8 mouse cellular contexts compared by ENCODE assay signal in the genomic region with DNA sequence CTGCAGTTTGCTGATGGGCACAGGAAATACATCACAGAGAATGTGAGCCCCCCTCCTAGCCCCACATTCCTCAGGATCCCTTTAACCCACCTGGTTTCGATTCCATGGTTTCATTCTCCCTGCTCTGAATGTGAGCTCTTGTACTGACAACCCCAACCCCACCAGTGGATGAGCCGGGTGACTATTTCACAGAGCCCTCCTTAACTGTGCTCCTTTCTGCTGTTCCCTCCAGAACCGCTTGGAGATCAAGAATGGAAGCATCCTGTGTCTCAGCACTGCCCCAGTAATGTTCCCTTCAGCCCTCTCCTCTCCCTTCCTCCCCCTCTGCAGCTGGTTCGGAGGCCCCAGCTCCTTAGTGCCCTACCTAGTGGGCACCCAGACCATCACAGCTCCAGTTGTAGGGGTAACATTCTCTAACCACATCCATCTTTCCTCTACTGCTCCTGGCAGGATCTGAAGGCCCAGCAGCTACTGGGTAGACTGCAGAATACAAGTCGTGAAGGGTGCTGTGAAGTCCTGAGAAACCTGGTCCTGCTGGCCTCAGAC. TPM values are rescaled to one million over a fixed set of nuclear protein-coding genes. Genes with fewer than 3 reads are reported as not detected.
DNase-seq lines count a peak whose midpoint lies in the region; ATAC-seq lines count a peak whose summit lies in the region.

No protein-coding gene starts in this region.

- no peaks in the 10 kb centered on the region for H3K27me3 ChIP-seq in heart, embryonic 14.5 days (ENCODE audit: control insufficient read depth, insufficient read depth, low read length)
- H3K27me3 ChIP-seq in midbrain, embryonic 10.5 days (ENCODE audit: low read depth, poor library complexity, severe bottlenecking): no peaks in the 10 kb centered on the region

- H3K4me1 ChIP-seq in heart, embryonic 14.5 days (ENCODE audit: control insufficient read depth in 2 of 2, insufficient read depth in 2 of 2, low read length in 2 of 2): peaks cover 23 to 31% of the 10 kb centered on the region in 2 experiments
- peaks cover 14% of the 10 kb centered on the region for H3K4me1 ChIP-seq in midbrain, embryonic 10.5 days

- H3K9ac ChIP-seq in heart, embryonic 14.5 days (ENCODE audit: low read length): peak overlapping the region; percentile 74

- 46% methylated on average over 5 of the region's 5 CpGs for WGBS in heart, embryonic 14.5 days
- WGBS in midbrain, embryonic 10.5 days: 68% methylated on average over 5 of the region's 5 CpGs

- ATAC-seq in heart, embryonic 14.5 days (ENCODE audit: insufficient number of reproducible peaks, insufficient read depth, low FRiP score, low read depth): no peak
- ATAC-seq in erythroid progenitor cell, adult 5-6 weeks (replicated peaks; ENCODE audit: low FRiP score, poor library complexity, severe bottlenecking): no peak

- peak overlapping the region in 1 of 2 experiments; percentile 66; a peak in 2 of 4 replicates for H3K27ac ChIP-seq in heart, embryonic 14.5 days (replicated peaks in 1 of 2; ENCODE audit: control insufficient read depth in 1 of 2, insufficient read depth in 1 of 2, low read depth in 2 of 2, low read length in 2 of 2)
- H3K27ac ChIP-seq in midbrain, embryonic 10.5 days (replicated peaks): peak overlapping the region; percentile 61; the same call in 1 of the 2 replicates

- H3K9me3 ChIP-seq in heart, embryonic 14.5 days (ENCODE audit: control insufficient read depth, low read length): no peaks in the 10 kb centered on the region
- H3K9me3 ChIP-seq in midbrain, embryonic 10.5 days (replicated peaks): no peaks in the 10 kb centered on the region

- intact Hi-C loops in heart, postnatal 36 days (cut with DNase I): no loop called here

- H3K4me2 ChIP-seq in heart, embryonic 14.5 days (ENCODE audit: low read length): peak overlapping the region; percentile 83

- H3K36me3 ChIP-seq in heart, embryonic 14.5 days (ENCODE audit: control insufficient read depth, insufficient read depth, low read length): peaks cover 69% of the 10 kb centered on the region
- peaks cover 93% of the 10 kb centered on the region for H3K36me3 ChIP-seq in midbrain, embryonic 10.5 days

- H3K4me3 ChIP-seq in heart, embryonic 14.5 days (ENCODE audit: control insufficient read depth in 1 of 2, insufficient read depth in 1 of 2, low read depth in 1 of 2, low read length in 2 of 2): peak overlapping the region; percentile 38 to 46
- H3K4me3 ChIP-seq in midbrain, embryonic 10.5 days: peak overlapping the region; percentile 42

- no peak for DNase-seq in heart, postnatal 36 days
- DNase-seq in brain, adult 2 months (ENCODE audit: low read depth, low spot score): peak; percentile 64
- peak; percentile 14 for DNase-seq in heart, postnatal 4 days
- DNase-seq in midbrain, embryonic 10.5 days (ENCODE audit: low spot score): no peak
- DNase-seq in gastrocnemius, adult 8-10 months (ENCODE audit: low spot score in 2 of 2): no peak
- no peak for DNase-seq in embryo, embryonic 10 days (ENCODE audit: low spot score)

RNA-seq across cellular contexts. Expression of gene Elmo3, which starts 0.8 kb away (rescaled TPM):
- polyA plus RNA-seq in heart, embryonic 14.5 days (2014; fragmentation: Nextera tagmentation; extraction: Ambion mirVana): 3.4 TPM in 2 replicates
- total RNA-seq in heart, postnatal 36 days (2021): 1 to 10 TPM; 1.2 to 1.3 TPM
- total RNA-seq in heart, postnatal 4 days (2021): 1 to 10 TPM; 1.5 to 2.1 TPM
- polyA plus RNA-seq in midbrain, embryonic 10.5 days (2016; fragmentation: Nextera tagmentation; extraction: Ambion mirVana): 1.3 and 1.5 TPM in 2 replicates
- total RNA-seq in erythroid progenitor cell, adult 5-6 weeks (2015; ENCODE audit: low replicate concordance): 10.1 and 18.7 TPM in 2 replicates
- total RNA-seq in erythroid progenitor cell, adult 5-6 weeks (2017; ENCODE audit: low replicate concordance): 14.0 and 21.9 TPM in 2 replicates
- total RNA-seq in gastrocnemius, adult 8-10 months (2022): 1 to 10 TPM in 3 of 4 experiments, under 1 TPM in 1; 0.99 to 2.7 (median 1.4) TPM

RNA-seq across cellular contexts. Expression of gene E2f4, which starts 8.8 kb away (rescaled TPM):
- polyA plus RNA-seq in heart, embryonic 14.5 days (2014; fragmentation: Nextera tagmentation; extraction: Ambion mirVana): 50.3 and 51.3 TPM in 2 replicates
- total RNA-seq in heart, postnatal 36 days (2021): 10 to 100 TPM; 18.9 to 20.0 TPM
- 10 to 100 TPM; 29.5 to 32.4 TPM for total RNA-seq in heart, postnatal 4 days (2021)
- polyA plus RNA-seq in midbrain, embryonic 10.5 days (2016; fragmentation: Nextera tagmentation; extraction: Ambion mirVana): 117 and 124 TPM in 2 replicates
- 632 and 674 TPM in 2 replicates for total RNA-seq in erythroid progenitor cell, adult 5-6 weeks (2015; ENCODE audit: low replicate concordance)
- 268 and 326 TPM in 2 replicates for total RNA-seq in erythroid progenitor cell, adult 5-6 weeks (2017; ENCODE audit: low replicate concordance)
- 10 to 100 TPM; 28.1 to 37.8 (median 33.7) TPM for total RNA-seq in gastrocnemius, adult 8-10 months (2022)

RNA-seq across cellular contexts. Expression of gene Exoc3l, which starts 10.3 kb away (rescaled TPM):
- 13.7 and 14.7 TPM in 2 replicates for polyA plus RNA-seq in heart, embryonic 14.5 days (2014; fragmentation: Nextera tagmentation; extraction: Ambion mirVana)
- total RNA-seq in heart, postnatal 36 days (2021): 1 to 10 TPM; 6.4 to 7.7 TPM
- 10 to 100 TPM; 11.2 to 15.6 TPM for total RNA-seq in heart, postnatal 4 days (2021)
- 10.2 and 11.4 TPM in 2 replicates for polyA plus RNA-seq in midbrain, embryonic 10.5 days (2016; fragmentation: Nextera tagmentation; extraction: Ambion mirVana)
- 3.2 TPM in 1 of 2 replicates, not detected in the other for total RNA-seq in erythroid progenitor cell, adult 5-6 weeks (2015; ENCODE audit: low replicate concordance)
- total RNA-seq in erythroid progenitor cell, adult 5-6 weeks (2017; ENCODE audit: low replicate concordance): 8.5 and 18.6 TPM in 2 replicates
- 1 to 10 TPM in 2 of 4 experiments, under 1 TPM in 2; 0.94 to 2.5 (median 1.4) TPM for total RNA-seq in gastrocnemius, adult 8-10 months (2022)

RNA-seq across cellular contexts. Expression of gene 4931428F04Rik, which starts 16.6 kb away (rescaled TPM):
- 4.0 and 7.2 TPM in 2 replicates for polyA plus RNA-seq in heart, embryonic 14.5 days (2014; fragmentation: Nextera tagmentation; extraction: Ambion mirVana)
- total RNA-seq in heart, postnatal 36 days (2021): under 1 TPM; 0.70 to 0.97 TPM
- 1 to 10 TPM; 6.0 to 7.5 TPM for total RNA-seq in heart, postnatal 4 days (2021)
- 26.4 and 36.8 TPM in 2 replicates for polyA plus RNA-seq in midbrain, embryonic 10.5 days (2016; fragmentation: Nextera tagmentation; extraction: Ambion mirVana)
- 1.7 TPM in 1 of 2 replicates, not detected in the other for total RNA-seq in erythroid progenitor cell, adult 5-6 weeks (2015; ENCODE audit: low replicate concordance)
- 1.7 TPM in 1 of 2 replicates, not detected in the other for total RNA-seq in erythroid progenitor cell, adult 5-6 weeks (2017; ENCODE audit: low replicate concordance)
- under 1 TPM; 0.27 to 0.65 (median 0.42) TPM for total RNA-seq in gastrocnemius, adult 8-10 months (2022)

RNA-seq across cellular contexts. Expression of gene Lrrc29, which starts 19.9 kb away (rescaled TPM):
- polyA plus RNA-seq in heart, embryonic 14.5 days (2014; fragmentation: Nextera tagmentation; extraction: Ambion mirVana): 1.2 and 1.4 TPM in 2 replicates
- total RNA-seq in heart, postnatal 36 days (2021): 1 to 10 TPM; 1.2 to 1.3 TPM
- total RNA-seq in heart, postnatal 4 days (2021): 1 to 10 TPM; 2.5 to 2.7 TPM
- 1.2 and 1.7 TPM in 2 replicates for polyA plus RNA-seq in midbrain, embryonic 10.5 days (2016; fragmentation: Nextera tagmentation; extraction: Ambion mirVana)
- 23.4 and 26.8 TPM in 2 replicates for total RNA-seq in erythroid progenitor cell, adult 5-6 weeks (2015; ENCODE audit: low replicate concordance)
- total RNA-seq in erythroid progenitor cell, adult 5-6 weeks (2017; ENCODE audit: low replicate concordance): 24.8 and 31.7 TPM in 2 replicates
- total RNA-seq in gastrocnemius, adult 8-10 months (2022): 1 to 10 TPM in 3 of 4 experiments, under 1 TPM in 1; 0.82 to 1.3 (median 1.0) TPM

Comparison
In these comparisons a context has a peak if more than half of its experiments do, and no peak if none do; other contexts are left out.
1. DNase-seq: peak in brain, adult 2 months (single experiment) and heart, postnatal 4 days (single experiment); none in heart, postnatal 36 days (0 of 2), midbrain, embryonic 10.5 days (single experiment), gastrocnemius, adult 8-10 months (0 of 2) and embryo, embryonic 10 days (single experiment).
2. RNA of gene E2f4, which starts 8.8 kb away (total RNA-seq): 268 to 674 TPM in erythroid progenitor cell, adult 5-6 weeks; 28.1 to 37.8 TPM in gastrocnemius, adult 8-10 months, 29.5 to 32.4 TPM in heart, postnatal 4 days and 18.9 to 20.0 TPM in heart, postnatal 36 days; every median in the first group is over 4 times any median in the second.